33 mouse cellular contexts compared by ENCODE assay signal in genomic region chr8:92896056-92896455, GRCm38 (mm10). TPM values are rescaled to one million over a fixed set of nuclear protein-coding genes. Genes with fewer than 3 reads are reported as not detected.
A peak's percentile ranks its signal among the peaks of the same experiment; 100 is the strongest.
DNase-seq lines count a peak whose midpoint lies in the region; ATAC-seq and TF ChIP-seq lines count a peak whose summit lies in the region.
"Had no signal": no experiment of that assay in that cellular context is flagged by ENCODE, and none has a peak within 500 bp of the region (broad histone marks: within the 10 kb centered on the region; RNA-seq: fewer than 3 reads in every experiment).

No protein-coding gene starts in this region.

- no peak for ATAC-seq in heart, embryonic 13.5 days (ENCODE audit: extremely low read depth, insufficient number of reproducible peaks, low FRiP score, low TSS enrichment)
- no peak for ATAC-seq in heart, embryonic 11.5 days (replicated peaks; ENCODE audit: insufficient number of reproducible peaks, low FRiP score, low TSS enrichment)
- no peak for ATAC-seq in kidney, embryonic 15.5 days (replicated peaks; ENCODE audit: low FRiP score)
- ATAC-seq in monocyte, adult 5-6 weeks (replicated peaks; ENCODE audit: insufficient number of reproducible peaks, low FRiP score, low TSS enrichment, poor library complexity, severe bottlenecking): no peak
- no peak for ATAC-seq in forebrain, embryonic 15.5 days (replicated peaks)
- ATAC-seq: forebrain, embryonic 16.5 days; hindbrain, embryonic 16.5 days; lung, postnatal 0 days had no signal

- TF ChIP-seq POLR2A in MEL (IDR thresholded peaks at IDR 0.05; ENCODE audit: control insufficient read depth in 1 of 2, insufficient read depth in 1 of 2, low read depth in 1 of 2, low read length in 2 of 2, poor library complexity in 1 of 2): no peak

- no peaks in the 10 kb centered on the region for H3K79me2 ChIP-seq in MEL (ENCODE audit: control insufficient read depth, insufficient read depth, low read length, poor library complexity)

- no peaks in the 10 kb centered on the region for H3K27me3 ChIP-seq in heart, embryonic 13.5 days (replicated peaks)
- H3K27me3 ChIP-seq in heart, embryonic 11.5 days (ENCODE audit: control insufficient read depth, insufficient read depth, low read length): no peaks in the 10 kb centered on the region
- no peaks in the 10 kb centered on the region for H3K27me3 ChIP-seq in kidney, embryonic 15.5 days
- no peaks in the 10 kb centered on the region for H3K27me3 ChIP-seq in MEL (ENCODE audit: control insufficient read depth in 1 of 2, insufficient read depth in 2 of 2, low read length in 2 of 2)
- H3K27me3 ChIP-seq in forebrain, embryonic 15.5 days: no peaks in the 10 kb centered on the region
- H3K27me3 ChIP-seq: embryonic facial prominence, embryonic 13.5 days; limb, embryonic 15.5 days; liver, embryonic 13.5 days had no signal

- no peaks in the 10 kb centered on the region for H3K9me3 ChIP-seq in heart, embryonic 13.5 days
- no peaks in the 10 kb centered on the region for H3K9me3 ChIP-seq in heart, embryonic 11.5 days (replicated peaks; ENCODE audit: control insufficient read depth, low read length)
- H3K9me3 ChIP-seq in kidney, embryonic 15.5 days (replicated peaks): no peaks in the 10 kb centered on the region
- no peaks in the 10 kb centered on the region for H3K9me3 ChIP-seq in MEL (replicated peaks; ENCODE audit: insufficient read depth, low read length)
- no peaks in the 10 kb centered on the region for H3K9me3 ChIP-seq in forebrain, embryonic 15.5 days
- H3K9me3 ChIP-seq: embryonic facial prominence, embryonic 13.5 days; forebrain, embryonic 10.5 days; limb, embryonic 10.5 days; limb, embryonic 15.5 days; liver, embryonic 13.5 days had no signal

- no peak overlapping the region for H3K4me2 ChIP-seq in heart, embryonic 13.5 days
- H3K4me2 ChIP-seq in heart, embryonic 11.5 days: no peak overlapping the region
- no peak overlapping the region for H3K4me2 ChIP-seq in kidney, embryonic 15.5 days
- no peak overlapping the region for H3K4me2 ChIP-seq in forebrain, embryonic 15.5 days (replicated peaks)
- H3K4me2 ChIP-seq: embryonic facial prominence, embryonic 13.5 days; limb, embryonic 15.5 days; liver, embryonic 13.5 days had no signal

- H3K36me3 ChIP-seq in heart, embryonic 13.5 days: no peaks in the 10 kb centered on the region
- no peaks in the 10 kb centered on the region for H3K36me3 ChIP-seq in heart, embryonic 11.5 days (ENCODE audit: control insufficient read depth, insufficient read depth, low read length)
- no peaks in the 10 kb centered on the region for H3K36me3 ChIP-seq in kidney, embryonic 15.5 days
- no peaks in the 10 kb centered on the region for H3K36me3 ChIP-seq in MEL (ENCODE audit: control insufficient read depth in 1 of 2, insufficient read depth in 2 of 2, low read length in 2 of 2)
- no peaks in the 10 kb centered on the region for H3K36me3 ChIP-seq in forebrain, embryonic 15.5 days
- H3K36me3 ChIP-seq: embryonic facial prominence, embryonic 13.5 days; forebrain, embryonic 10.5 days; G1E; limb, embryonic 15.5 days; liver, embryonic 13.5 days had no signal

- no peak for DNase-seq in kidney, adult 8-10 months
- peak; percentile 44 for DNase-seq in MEL (ENCODE audit: low read depth, low spot score)
- DNase-seq in adipocyte (ENCODE audit: low spot score): peak; percentile 8
- DNase-seq: adrenal gland, postnatal 10 days; B cell, adult 2 months; cerebellum, adult 11 months; cerebellum, adult 9-11 months; gastrocnemius, postnatal 10 days; kidney, postnatal 14 days; layer of hippocampus, adult 9-11 months; liver, embryonic 13.5 days; lung, adult 18-20 months; midbrain, embryonic 14.5 days; right cerebral cortex, adult 18-20 months; right cerebral cortex, postnatal 4 days; thymus, adult 2 months; thymus, postnatal 36 days had no signal

- no peak overlapping the region for H3K4me3 ChIP-seq in heart, embryonic 13.5 days
- H3K4me3 ChIP-seq in heart, embryonic 11.5 days (ENCODE audit: low read depth, low read length): no peak overlapping the region
- no peak overlapping the region for H3K4me3 ChIP-seq in kidney, embryonic 15.5 days (replicated peaks)
- no peak overlapping the region for H3K4me3 ChIP-seq in MEL (ENCODE audit: control insufficient read depth in 1 of 2, insufficient read depth in 1 of 2, low read depth in 2 of 2, low read length in 2 of 2)
- no peak overlapping the region for H3K4me3 ChIP-seq in forebrain, embryonic 15.5 days
- H3K4me3 ChIP-seq: embryonic facial prominence, embryonic 13.5 days; forebrain, embryonic 10.5 days; limb, embryonic 10.5 days; limb, embryonic 15.5 days; liver, embryonic 13.5 days had no signal

- H3K27ac ChIP-seq in heart, embryonic 13.5 days (replicated peaks): peak overlapping the region; percentile 75
- no peak overlapping the region for H3K27ac ChIP-seq in heart, embryonic 11.5 days (ENCODE audit: low read depth, low read length)
- 0 out of 2 replicates have a peak overlapping the region, but pooled peaks have one; percentile 48 for H3K27ac ChIP-seq in kidney, embryonic 15.5 days
- no peak overlapping the region for H3K27ac ChIP-seq in MEL (ENCODE audit: control insufficient read depth, low read depth, low read length)
- no peak overlapping the region for H3K27ac ChIP-seq in forebrain, embryonic 15.5 days (replicated peaks)
- H3K27ac ChIP-seq: embryonic facial prominence, embryonic 13.5 days; forebrain, embryonic 10.5 days; limb, embryonic 10.5 days; limb, embryonic 15.5 days; liver, embryonic 13.5 days; macrophage had no signal

- peak in 2 of 3 experiments; percentile 24 to 29; a peak in 3 of 6 replicates for TF ChIP-seq CTCF in MEL (IDR thresholded peaks at IDR 0.05 in 2 of 3, conservative IDR thresholded peaks at IDR 0.05 in 1 of 3; ENCODE audit: control insufficient read depth in 1 of 3, insufficient read depth in 1 of 3, low read depth in 2 of 3, low read length in 3 of 3, poor library complexity in 1 of 3, severe bottlenecking in 1 of 3)

- 55% methylated on average over 1 of the region's 1 CpGs for WGBS in heart, embryonic 13.5 days
- 76% methylated on average over 1 of the region's 1 CpGs for WGBS in heart, embryonic 11.5 days (ENCODE audit: insufficient replicate concordance)
- WGBS in kidney, embryonic 15.5 days: 82% methylated on average over 1 of the region's 1 CpGs
- 71% methylated on average over 1 of the region's 1 CpGs for WGBS in forebrain, embryonic 15.5 days

- H3K9ac ChIP-seq in heart, embryonic 13.5 days: no peak overlapping the region
- no peak overlapping the region for H3K9ac ChIP-seq in heart, embryonic 11.5 days (ENCODE audit: low read depth, low read length)
- no peak overlapping the region for H3K9ac ChIP-seq in kidney, embryonic 15.5 days
- no peak overlapping the region for H3K9ac ChIP-seq in MEL (ENCODE audit: control insufficient read depth, low read depth, low read length, poor library complexity, severe bottlenecking)
- H3K9ac ChIP-seq in forebrain, embryonic 15.5 days (replicated peaks): no peak overlapping the region
- H3K9ac ChIP-seq: embryonic facial prominence, embryonic 13.5 days; limb, embryonic 15.5 days; liver, embryonic 13.5 days had no signal

- no peak for TF ChIP-seq EP300 in MEL (IDR thresholded peaks at IDR 0.05; ENCODE audit: low read depth in 1 of 2, low read length in 2 of 2)

- 0 out of 2 replicates have a peak, but pooled peaks cover 5% of the 10 kb centered on the region for H3K4me1 ChIP-seq in heart, embryonic 13.5 days
- no peaks in the 10 kb centered on the region for H3K4me1 ChIP-seq in heart, embryonic 11.5 days (ENCODE audit: control insufficient read depth, insufficient read depth, low read length)
- no peaks in the 10 kb centered on the region for H3K4me1 ChIP-seq in kidney, embryonic 15.5 days
- no peaks in the 10 kb centered on the region for H3K4me1 ChIP-seq in MEL (ENCODE audit: control insufficient read depth in 1 of 2, insufficient read depth in 2 of 2, low read length in 2 of 2)
- H3K4me1 ChIP-seq in forebrain, embryonic 15.5 days: no peaks in the 10 kb centered on the region
- H3K4me1 ChIP-seq: forebrain, embryonic 10.5 days; limb, embryonic 10.5 days; limb, embryonic 15.5 days; liver, embryonic 13.5 days had no signal

- no peak for TF ChIP-seq RAD21 in MEL (IDR thresholded peaks at IDR 0.05; ENCODE audit: low read depth, low read length)

TF ChIP-seq in MEL, 35 proteins besides CTCF, POLR2A, EP300 and RAD21:
- TF ChIP-seq GABPA (IDR thresholded peaks at IDR 0.05; ENCODE audit: low read depth, low read length) (no peak), TBP (IDR thresholded peaks at IDR 0.05; ENCODE audit: low read depth, low read length) (no peak), SMC3 (IDR thresholded peaks at IDR 0.05; ENCODE audit: low read depth, low read length) (0 out of 2 replicates have a peak, but pooled peaks have one; percentile 9)

RNA-seq across cellular contexts. Expression of gene Capns2, which starts 5.2 kb away (rescaled TPM):
- polyA plus RNA-seq in heart, embryonic 13.5 days (2015; fragmentation: Nextera tagmentation; extraction: Ambion mirVana): 0.29 TPM in 1 of 2 replicates, not detected in the other
- 0.23 and 0.47 TPM in 2 replicates for polyA plus RNA-seq in heart, embryonic 11.5 days (2014; fragmentation: Nextera tagmentation; extraction: Ambion mirVana)
- polyA plus RNA-seq in kidney, embryonic 15.5 days (2015; fragmentation: Nextera tagmentation; extraction: Ambion mirVana): 0.16 and 0.55 TPM in 2 replicates
- 0.16 and 0.62 TPM in 2 replicates for total RNA-seq in MEL (2012; rRNA removed)
- polyA plus RNA-seq in MEL (2012; ENCODE audit: insufficient read depth in 1 of 2, insufficient read length in 2 of 2, low read depth in 1 of 2, low replicate concordance in 2 of 2, missing spikeins in 1 of 2): under 1 TPM in 1 of 2 experiments, not detected in 1; 0.21 TPM
- 0.75 to 4.6 TPM (median 2.7 TPM) in 3 replicates for total RNA-seq in monocyte, adult 5-6 weeks (2017)
- 0.17 and 0.37 TPM in 2 replicates for polyA plus RNA-seq in forebrain, embryonic 15.5 days (2015; fragmentation: Nextera tagmentation; extraction: Ambion mirVana)
- total RNA-seq: G1E; megakaryocyte-erythroid progenitor cell, adult 5-6 weeks had no signal
- polyA plus RNA-seq: forebrain, embryonic 16.5 days; G1E; hindbrain, embryonic 11.5 days; liver, embryonic 13.5 days; lung, postnatal 0 days; macrophage had no signal

RNA-seq across cellular contexts. Expression of gene Lpcat2, which starts 40.9 kb away (rescaled TPM):
- polyA plus RNA-seq in heart, embryonic 13.5 days (2015; fragmentation: Nextera tagmentation; extraction: Ambion mirVana): 3.5 and 3.9 TPM in 2 replicates
- polyA plus RNA-seq in heart, embryonic 11.5 days (2014; fragmentation: Nextera tagmentation; extraction: Ambion mirVana): 2.0 and 2.5 TPM in 2 replicates
- 6.1 and 7.3 TPM in 2 replicates for polyA plus RNA-seq in kidney, embryonic 15.5 days (2015; fragmentation: Nextera tagmentation; extraction: Ambion mirVana)
- 5.2 and 5.9 TPM in 2 replicates for total RNA-seq in MEL (2012; rRNA removed)
- polyA plus RNA-seq in MEL (2012; ENCODE audit: insufficient read depth in 1 of 2, insufficient read length in 2 of 2, low read depth in 1 of 2, low replicate concordance in 2 of 2, missing spikeins in 1 of 2): 1 to 10 TPM in 1 of 2 experiments, not detected in 1; 7.5 TPM
- total RNA-seq in monocyte, adult 5-6 weeks (2017): 58.6 to 98.4 TPM (median 96.3 TPM) in 3 replicates
- 4.0 and 7.7 TPM in 2 replicates for polyA plus RNA-seq in forebrain, embryonic 15.5 days (2015; fragmentation: Nextera tagmentation; extraction: Ambion mirVana)
- polyA plus RNA-seq: G1E had no signal

Comparison
In these comparisons a context has a peak if more than half of its experiments do, and no peak if none do; other contexts are left out.
1. H3K27ac ChIP-seq: peak in heart, embryonic 13.5 days (single experiment) and kidney, embryonic 15.5 days (single experiment); none in heart, embryonic 11.5 days (single experiment), MEL (single experiment) and forebrain, embryonic 15.5 days (single experiment).
2. DNase-seq: peak in MEL (single experiment) and adipocyte (single experiment); none in kidney, adult 8-10 months (0 of 2).